Mouse (Mus musculus): ENCODE measurements at regions not wholly inside any gene's neighbourhood (a gene's known extent, or its start where the extent isn't known, plus 50 kb on each side); places are given as distances from the start of the nearest gene placed in this dataset.

- TF ChIP-seq CTCF (IDR thresholded peaks at IDR 0.05; ENCODE audit: low read depth, low read length): no peak
- no peak for TF ChIP-seq POLR2A (IDR thresholded peaks at IDR 0.05; ENCODE audit: insufficient read depth, low read length)
- no peak for TF ChIP-seq EP300 (IDR thresholded peaks at IDR 0.05; ENCODE audit: insufficient read depth, low read depth, low read length)
Measured at GRCm38 (mm10) chr2:75034708-75035107, 209.1 kb downstream of the Mtx2 start.
